Mouse (Mus musculus) limb, embryonic 15.5 days (tissue): ENCODE measurements around the gene Tbcd. TPM values are rescaled to one million over a fixed set of nuclear protein-coding genes. Genes with fewer than 3 reads are reported as not detected.

Source experiments
- ATAC-seq: fragments of 200-750 bp; cut with Nextera tagmentation; 2 replicates; pipeline ENCODE4 v1.8.0; 2017; ENCODE audit warnings: low read depth, moderate TSS enrichment; ENCODE audit not compliant: insufficient number of reproducible peaks, low FRiP score, low TSS enrichment
- H3K27ac ChIP-seq: fragments of 300-500 bp; sonication (generic); 2 replicates; pipeline ENCODE4 v1.5.1; 2015; ENCODE audit warnings: moderate library complexity, mild to moderate bottlenecking, inconsistent platforms
- H3K27me3 ChIP-seq: fragments of 300-500 bp; sonication (generic); 2 replicates; pipeline ENCODE4 v1.6.1; 2015; ENCODE audit warnings: inconsistent platforms
- H3K36me3 ChIP-seq: fragments of 300-500 bp; sonication (generic); 2 replicates; pipeline ENCODE4 v1.6.1; 2015; ENCODE audit warnings: inconsistent platforms
- H3K4me1 ChIP-seq: fragments of 300-500 bp; sonication (generic); 2 replicates; pipeline ENCODE4 v1.6.1; 2015; ENCODE audit warnings: inconsistent platforms
- H3K4me2 ChIP-seq: fragments of 300-500 bp; sonication (generic); 2 replicates; pipeline ENCODE4 v1.6.1; 2015; ENCODE audit warnings: mild to moderate bottlenecking, inconsistent platforms
- H3K4me3 ChIP-seq: fragments of 300-500 bp; sonication (generic); 2 replicates; pipeline ENCODE4 v1.5.1; 2015; ENCODE audit warnings: mild to moderate bottlenecking, inconsistent platforms
- H3K9ac ChIP-seq: fragments of 300-500 bp; sonication (generic); 2 replicates; pipeline ENCODE4 v1.6.1; 2015; ENCODE audit warnings: inconsistent platforms
- H3K9me3 ChIP-seq: fragments of 300-500 bp; sonication (generic); 2 replicates; pipeline ENCODE4 v1.6.1; 2016; ENCODE audit warnings: inconsistent platforms
- WGBS: fragments of 180-500 bp; shearing (Covaris S2); methylation state at CpG from one replicate; pipeline ENCODE4 v1.1.7; 2015; 5-methylcytosine and 5-hydroxymethylcytosine counted together
- polyA plus RNA-seq: library from polyadenylated mRNA; unstranded; fragments of >200 nt; fragmentation: Nextera tagmentation; extraction: Ambion mirVana; gene quantifications from 2 replicates; pipeline ENCODE4 v1.2.1, GENCODE M21; 2015

The Tbcd gene
- polyA plus RNA-seq, 1 experiment from 2014 or later = 51.8 TPM

DNA sequence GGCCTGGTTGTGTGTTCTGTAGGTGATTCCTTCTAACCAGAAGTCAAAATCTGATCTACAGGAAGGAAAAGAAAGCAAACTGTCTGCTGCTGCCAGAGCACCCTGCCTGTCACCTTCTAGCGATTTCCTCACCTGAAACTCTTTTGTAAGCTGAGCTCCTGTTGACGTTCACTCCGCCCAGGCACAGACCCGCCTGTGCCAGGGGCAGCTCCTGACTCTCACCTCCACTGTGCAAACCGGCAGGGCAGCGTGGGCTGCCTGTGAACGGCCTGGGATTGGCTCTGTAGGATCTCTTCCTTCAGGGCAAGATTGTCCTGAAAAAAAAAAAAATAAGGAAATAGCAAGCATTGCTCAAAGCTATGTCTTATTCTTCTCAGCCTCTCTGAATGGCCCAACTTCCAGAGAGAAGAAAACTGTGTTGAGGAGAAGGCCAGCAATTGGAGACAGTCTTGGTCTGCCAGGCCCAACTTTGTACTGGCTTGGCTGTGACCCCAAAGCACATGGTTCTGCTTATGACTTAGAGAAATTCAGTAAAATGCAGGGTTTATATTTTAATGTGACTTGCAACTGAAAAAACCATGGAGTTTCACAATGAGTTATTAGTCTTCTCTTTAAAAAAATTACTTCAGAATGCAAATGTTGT, 93.1 kb downstream of the Tbcd start:
- Histone ChIP-seq H3K4me2 (no peak overlapping the region), H3K27ac (peak overlapping the region; percentile 84), H3K36me3 (no peaks in the 10 kb centered on the region), H3K9ac (no peak overlapping the region), H3K4me3 (no peak overlapping the region), H3K9me3 (no peaks in the 10 kb centered on the region), H3K4me1 (peaks cover 34% of the 10 kb centered on the region), H3K27me3 (no peaks in the 10 kb centered on the region)
- 31% methylated on average over 7 of the region's 7 CpGs for WGBS
- ATAC-seq = peak; percentile 33; the same call in 1 of the 2 replicates

- peaks cover 41% of the 10 kb centered on the region for H3K4me1 ChIP-seq
- no peak for ATAC-seq
- no peak overlapping the region for H3K4me3 ChIP-seq
- 54% methylated on average over 3 of the region's 3 CpGs for WGBS
- H3K9me3 ChIP-seq = no peaks in the 10 kb centered on the region
- H3K27ac ChIP-seq = peak overlapping the region; percentile 84
- H3K27me3 ChIP-seq = no peaks in the 10 kb centered on the region
- no peaks in the 10 kb centered on the region for H3K36me3 ChIP-seq
- no peak overlapping the region for H3K4me2 ChIP-seq
- H3K9ac ChIP-seq = no peak overlapping the region
Observed at GRCm38 (mm10) chr11:121545398-121546034, 93.8 kb downstream of the Tbcd start.

GRCm38 (mm10) chr11:121547234-121547633, 95.5 kb downstream of the Tbcd start:
- Histone ChIP-seq H3K27me3 (no peaks in the 10 kb centered on the region), H3K27ac (no peak overlapping the region), H3K4me3 (no peak overlapping the region), H3K9me3 (no peaks in the 10 kb centered on the region), H3K36me3 (no peaks in the 10 kb centered on the region), H3K4me1 (peaks cover 55% of the 10 kb centered on the region), H3K4me2 (no peak overlapping the region), H3K9ac (no peak overlapping the region)
- WGBS = 84% methylated on average over 5 of the region's 5 CpGs
- no peak for ATAC-seq

DNA sequence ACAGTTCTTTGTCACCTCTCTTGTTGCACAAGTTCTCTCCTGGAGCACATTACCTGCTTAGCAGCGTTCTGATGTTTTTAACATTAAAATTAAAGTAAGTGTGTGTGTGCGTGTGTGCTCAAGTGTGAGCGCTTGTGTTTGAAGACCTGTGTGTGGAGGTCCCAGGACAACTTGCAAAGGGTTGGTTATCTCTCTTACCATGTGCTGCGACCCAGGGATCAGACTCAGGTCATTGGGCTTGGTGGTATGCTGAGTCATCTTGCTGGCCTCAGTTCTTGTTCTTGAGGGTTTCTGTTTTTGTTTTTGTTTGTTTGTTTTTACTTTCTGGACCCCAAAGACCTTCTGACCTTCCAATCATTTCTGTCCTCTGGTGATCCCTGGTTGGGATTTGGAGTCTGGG, 96.2 kb downstream of the Tbcd start:
- 88% methylated on average over 4 of the region's 4 CpGs for WGBS
- H3K9me3 ChIP-seq = no peaks in the 10 kb centered on the region
- no peak overlapping the region for H3K4me3 ChIP-seq
- peaks cover 59% of the 10 kb centered on the region for H3K4me1 ChIP-seq
- H3K27me3 ChIP-seq = no peaks in the 10 kb centered on the region
- H3K4me2 ChIP-seq = no peak overlapping the region
- no peaks in the 10 kb centered on the region for H3K36me3 ChIP-seq
- no peak overlapping the region for H3K9ac ChIP-seq
- H3K27ac ChIP-seq = no peak overlapping the region
- ATAC-seq = no peak

DNA sequence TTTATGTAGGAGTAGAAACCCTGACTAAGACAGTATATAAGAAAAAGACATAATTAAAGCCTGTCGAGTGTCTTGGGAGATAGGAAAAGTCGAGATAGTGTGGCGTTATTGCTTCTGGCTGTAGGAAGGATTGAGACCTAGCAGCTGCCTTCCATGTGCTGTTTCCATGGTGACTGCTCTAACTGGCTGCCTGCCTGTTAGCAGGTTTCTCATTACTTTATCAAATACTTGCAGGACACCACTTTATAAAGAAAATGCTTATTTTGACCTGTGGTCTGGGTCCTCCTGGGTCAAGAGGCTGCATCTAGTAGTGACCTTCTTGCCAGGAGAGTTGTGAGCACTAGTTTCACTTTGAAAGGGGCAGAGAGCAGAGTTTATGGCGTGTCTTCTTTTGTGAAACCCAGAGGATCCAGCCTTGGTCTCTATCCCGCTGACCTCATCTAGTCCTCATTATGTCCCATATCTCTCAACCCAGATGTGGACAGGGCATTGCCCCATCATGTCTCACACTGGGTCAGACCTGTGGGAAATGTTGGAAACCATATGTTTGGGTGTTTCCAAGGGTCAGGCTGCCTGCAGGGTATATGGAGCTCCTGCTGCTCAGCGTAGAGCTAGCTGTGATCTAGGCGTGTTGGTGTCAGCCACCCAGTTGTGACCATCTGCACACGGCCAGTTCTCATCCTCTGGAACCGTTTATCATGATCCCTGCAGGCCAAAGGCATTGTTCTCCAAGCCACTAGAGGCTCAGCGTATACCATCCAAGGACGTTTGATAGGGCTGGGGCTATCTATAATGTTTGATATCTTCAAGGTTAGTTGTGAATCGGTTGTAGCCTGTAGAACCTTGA, 97.5 kb downstream of the Tbcd start:
- ATAC-seq = no peak
- no peak overlapping the region for H3K9ac ChIP-seq
- peaks cover 54% of the 10 kb centered on the region for H3K4me1 ChIP-seq
- no peak overlapping the region for H3K4me3 ChIP-seq
- H3K4me2 ChIP-seq = no peak overlapping the region
- H3K36me3 ChIP-seq = no peaks in the 10 kb centered on the region
- peak overlapping the region; percentile 34 for H3K27ac ChIP-seq
- H3K9me3 ChIP-seq = no peaks in the 10 kb centered on the region
- no peaks in the 10 kb centered on the region for H3K27me3 ChIP-seq
- WGBS = 61% methylated on average over 12 of the region's 12 CpGs

- no peak overlapping the region for H3K4me3 ChIP-seq
- WGBS = 33% methylated on average over 17 of the region's 17 CpGs
- 0 out of 2 replicates have a peak, but pooled peaks have one; percentile 30 for ATAC-seq
- peak overlapping the region; percentile 34 for H3K27ac ChIP-seq
- peaks cover 48% of the 10 kb centered on the region for H3K4me1 ChIP-seq
- no peaks in the 10 kb centered on the region for H3K36me3 ChIP-seq
- no peaks in the 10 kb centered on the region for H3K9me3 ChIP-seq
- H3K27me3 ChIP-seq = no peaks in the 10 kb centered on the region
- no peak overlapping the region for H3K9ac ChIP-seq
- peak overlapping the region; percentile 17 for H3K4me2 ChIP-seq
Observed at GRCm38 (mm10) chr11:121549843-121550647, 98.3 kb downstream of the Tbcd start.

DNA sequence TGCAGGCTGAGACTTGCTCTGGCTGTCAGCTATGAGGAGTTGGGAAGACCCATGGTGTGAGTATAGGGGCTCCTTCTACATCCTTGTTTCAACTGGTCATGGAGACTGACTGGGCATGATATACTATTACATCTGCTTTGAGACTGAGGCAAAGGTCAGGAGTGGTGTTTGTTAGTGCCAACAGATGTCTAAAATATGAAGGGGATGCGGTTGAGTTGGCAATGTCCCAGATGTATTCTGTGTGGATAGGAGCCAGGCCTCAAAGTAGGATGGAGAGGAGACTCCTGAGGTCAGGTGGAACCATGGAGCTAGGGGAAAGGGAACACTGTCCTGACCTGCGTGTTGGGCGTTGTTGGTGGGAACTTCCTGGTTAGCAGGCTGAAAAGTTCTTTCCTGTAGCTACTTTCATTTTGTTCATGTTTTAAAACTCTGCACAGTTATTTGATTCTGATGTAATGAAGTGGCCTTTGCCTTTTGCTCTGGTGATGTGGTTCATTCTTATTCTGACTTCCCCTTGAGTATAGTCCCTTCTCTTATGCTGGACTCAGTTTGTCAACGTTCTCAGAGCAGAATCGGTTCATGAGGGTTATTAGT, 99.6 kb downstream of the Tbcd start:
- Histone ChIP-seq H3K4me1 (peaks cover 44% of the 10 kb centered on the region), H3K4me3 (no peak overlapping the region), H3K9me3 (no peaks in the 10 kb centered on the region), H3K27ac (no peak overlapping the region), H3K36me3 (no peaks in the 10 kb centered on the region), H3K27me3 (no peaks in the 10 kb centered on the region), H3K4me2 (no peak overlapping the region), H3K9ac (no peak overlapping the region)
- ATAC-seq = no peak
- WGBS = 77% methylated on average over 5 of the region's 5 CpGs

DNA sequence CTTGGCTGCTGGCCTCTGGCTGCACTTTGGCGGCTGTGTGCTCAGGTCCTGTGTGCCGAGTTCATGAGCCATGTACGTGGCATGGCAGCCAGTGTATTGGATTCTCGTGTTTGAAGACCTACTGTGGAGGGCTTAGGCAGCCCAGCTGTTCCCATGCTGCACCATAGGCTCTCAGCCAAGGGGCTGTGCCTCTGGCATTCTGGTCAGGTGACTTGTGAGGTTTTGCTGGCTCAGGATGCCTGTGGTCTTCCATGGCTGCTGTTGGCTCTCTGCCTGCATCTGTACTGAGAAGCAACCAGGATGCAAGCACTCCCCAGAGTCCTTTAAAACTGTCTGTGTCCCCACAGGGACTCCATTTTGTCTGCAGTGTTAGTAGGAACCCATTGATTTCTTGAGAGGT, 100.4 kb downstream of the Tbcd start:
- Histone ChIP-seq H3K9me3 (no peaks in the 10 kb centered on the region), H3K36me3 (no peaks in the 10 kb centered on the region), H3K27me3 (no peaks in the 10 kb centered on the region), H3K4me1 (peaks cover 44% of the 10 kb centered on the region), H3K27ac (no peak overlapping the region), H3K4me3 (no peak overlapping the region), H3K4me2 (no peak overlapping the region), H3K9ac (no peak overlapping the region)
- 41% methylated on average over 4 of the region's 4 CpGs for WGBS
- no peak for ATAC-seq

DNA sequence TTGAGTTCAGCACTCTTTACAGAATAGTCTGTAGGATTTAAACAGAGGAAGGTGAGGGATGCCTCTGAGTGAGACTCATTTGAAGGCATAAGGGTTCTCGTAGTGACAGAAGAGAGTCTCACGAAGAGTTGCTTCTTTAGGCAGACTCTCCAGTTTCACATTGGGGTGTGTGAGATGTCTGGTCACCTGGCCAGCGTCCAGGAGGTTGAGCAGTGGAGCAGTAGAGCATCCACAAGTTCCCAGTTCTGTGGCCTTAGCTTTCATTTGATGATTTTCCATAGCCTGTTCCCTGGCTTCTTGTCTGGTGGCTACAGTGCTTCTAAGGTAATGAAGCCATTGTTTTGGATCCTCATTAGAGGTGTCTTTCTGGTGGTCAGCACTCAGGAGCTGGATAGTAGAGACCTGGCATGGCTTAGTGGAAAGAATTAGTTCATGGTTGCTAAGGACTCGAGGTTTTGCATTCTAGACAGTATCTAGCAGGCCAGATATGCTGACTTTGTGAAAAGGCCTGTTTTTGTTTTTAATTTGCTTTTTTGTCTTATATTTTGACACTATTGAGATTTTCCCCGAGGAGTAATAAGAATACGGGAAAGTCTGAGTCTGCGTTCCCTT, 101.2 kb downstream of the Tbcd start:
- Histone ChIP-seq H3K4me1 (peaks cover 43% of the 10 kb centered on the region), H3K36me3 (0 out of 2 replicates have a peak, but pooled peaks cover 3% of the 10 kb centered on the region), H3K4me2 (no peak overlapping the region), H3K27ac (peak overlapping the region; percentile 33; the same call in 1 of the 2 replicates), H3K9ac (no peak overlapping the region), H3K27me3 (no peaks in the 10 kb centered on the region), H3K4me3 (no peak overlapping the region), H3K9me3 (no peaks in the 10 kb centered on the region)
- 69% methylated on average over 7 of the region's 7 CpGs for WGBS
- no peak for ATAC-seq

DNA sequence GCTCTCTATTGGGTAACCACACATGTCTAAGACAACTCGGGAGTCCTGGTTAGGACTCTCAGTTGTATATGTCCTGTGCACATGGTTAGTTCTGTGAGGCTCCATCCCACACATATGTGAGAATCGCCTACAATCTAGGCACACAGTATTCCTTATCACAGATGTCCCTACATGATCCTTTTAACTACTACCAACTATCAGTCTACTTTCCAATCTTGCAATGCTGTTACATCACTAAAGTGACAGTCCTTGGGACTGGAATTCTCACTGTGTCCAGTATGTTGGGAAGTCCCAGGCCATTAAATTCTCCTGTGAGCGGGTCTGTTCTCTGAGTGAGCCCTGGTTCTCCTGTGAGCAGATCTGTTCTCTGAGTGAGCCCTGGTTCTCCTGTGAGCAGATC, 101.7 kb downstream of the Tbcd start:
- H3K9me3 ChIP-seq = no peaks in the 10 kb centered on the region
- WGBS = 86% methylated on average over 3 of the region's 3 CpGs
- no peak overlapping the region for H3K4me2 ChIP-seq
- no peaks in the 10 kb centered on the region for H3K27me3 ChIP-seq
- H3K4me3 ChIP-seq = no peak overlapping the region
- H3K27ac ChIP-seq = no peak overlapping the region
- H3K4me1 ChIP-seq = peaks cover 39% of the 10 kb centered on the region
- H3K9ac ChIP-seq = no peak overlapping the region
- H3K36me3 ChIP-seq = 0 out of 2 replicates have a peak, but pooled peaks cover 3% of the 10 kb centered on the region
- no peak for ATAC-seq

DNA sequence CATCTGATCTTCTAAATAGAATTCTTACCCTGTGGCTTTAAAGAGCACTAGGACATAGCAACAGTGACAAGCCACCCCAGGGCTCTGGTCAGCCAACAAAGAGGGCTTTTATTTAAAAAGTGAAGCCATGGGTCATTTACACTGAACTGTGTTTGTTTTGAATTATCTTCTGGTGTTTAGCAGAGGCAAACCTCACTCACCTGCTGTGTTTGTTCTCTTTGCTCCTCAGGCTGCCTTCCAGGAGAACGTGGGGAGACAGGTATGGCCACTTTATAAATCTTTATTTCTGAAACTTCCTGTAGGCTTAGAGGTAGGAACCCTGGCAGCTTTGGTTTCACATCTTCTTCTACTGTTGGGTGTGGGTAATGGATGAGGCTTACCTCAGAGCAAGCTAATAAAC, 105.0 kb downstream of the Tbcd start:
- H3K4me3 ChIP-seq = no peak overlapping the region
- no peaks in the 10 kb centered on the region for H3K9me3 ChIP-seq
- WGBS = 61% methylated on average over 1 of the region's 1 CpGs
- H3K36me3 ChIP-seq = 0 out of 2 replicates have a peak, but pooled peaks cover 3% of the 10 kb centered on the region
- H3K27me3 ChIP-seq = no peaks in the 10 kb centered on the region
- no peak overlapping the region for H3K27ac ChIP-seq
- H3K9ac ChIP-seq = no peak overlapping the region
- ATAC-seq = no peak
- no peak overlapping the region for H3K4me2 ChIP-seq
- H3K4me1 ChIP-seq = peaks cover 11% of the 10 kb centered on the region
